Mouse (Mus musculus): ENCODE data around the gene Nop9.

GRCm38 (mm10) chr14:55747051-55747847 lies 1.8 kb downstream of the Nop9 start:
- TF ChIP-seq CTCF (IDR thresholded peaks at IDR 0.05; ENCODE audit: insufficient read depth, low read length) (no peak), POLR2A (IDR thresholded peaks at IDR 0.05; ENCODE audit: borderline replicate concordance, extremely low read depth, low read depth, low read length) (no peak)
